ENCODE assay signal across 25 mouse cellular contexts in genomic region chr7:89203144-89203543, GRCm38 (mm10).
DNase-seq lines count a peak whose midpoint lies in the region; ATAC-seq and TF ChIP-seq lines count a peak whose summit lies in the region.
"Had no signal": no experiment of that assay in that cellular context is flagged by ENCODE, and none has a peak within 500 bp of the region (broad histone marks: within the 10 kb centered on the region; RNA-seq: fewer than 3 reads in every experiment).

No protein-coding gene starts in this region.

- no peaks in the 10 kb centered on the region; the same call in 1 of the 2 replicates for H3K4me1 ChIP-seq in limb, embryonic 12.5 days (replicated peaks)
- H3K4me1 ChIP-seq in limb, embryonic 10.5 days: peaks cover 3% of the 10 kb centered on the region; the same call in 1 of the 2 replicates
- peaks cover 7 to 48% of the 10 kb centered on the region in 2 experiments; a peak in 3 of 4 replicates for H3K4me1 ChIP-seq in CH12.LX (ENCODE audit: control insufficient read depth in 1 of 2, insufficient read depth in 2 of 2)
- peaks cover 3% of the 10 kb centered on the region; the same call in 1 of the 2 replicates for H3K4me1 ChIP-seq in embryonic facial prominence, embryonic 14.5 days (ENCODE audit: control insufficient read depth, insufficient read depth, low read length)
- 0 out of 2 replicates have a peak, but pooled peaks cover 4% of the 10 kb centered on the region for H3K4me1 ChIP-seq in limb, embryonic 14.5 days (ENCODE audit: control insufficient read depth, insufficient read depth, low read length)
- H3K4me1 ChIP-seq: embryonic facial prominence, embryonic 15.5 days; forebrain, embryonic 10.5 days; forebrain, embryonic 12.5 days had no signal

- no peak for TF ChIP-seq CTCF in CH12.LX (conservative IDR thresholded peaks at IDR 0.05 in 1 of 2, IDR thresholded peaks at IDR 0.05 in 1 of 2; ENCODE audit: low read depth in 2 of 2, low read length in 2 of 2)

- no peaks in the 10 kb centered on the region for H3K9me3 ChIP-seq in limb, embryonic 12.5 days
- no peaks in the 10 kb centered on the region for H3K9me3 ChIP-seq in limb, embryonic 10.5 days (replicated peaks)
- no peaks in the 10 kb centered on the region for H3K9me3 ChIP-seq in CH12.LX (replicated peaks; ENCODE audit: low read length)
- H3K9me3 ChIP-seq in embryonic facial prominence, embryonic 14.5 days (ENCODE audit: control insufficient read depth, low read length): no peaks in the 10 kb centered on the region
- H3K9me3 ChIP-seq in limb, embryonic 14.5 days (ENCODE audit: control insufficient read depth, low read length): no peaks in the 10 kb centered on the region
- H3K9me3 ChIP-seq: embryonic facial prominence, embryonic 12.5 days; embryonic facial prominence, embryonic 15.5 days; forebrain, embryonic 10.5 days; forebrain, embryonic 12.5 days had no signal

- no peak overlapping the region for H3K27ac ChIP-seq in limb, embryonic 12.5 days
- H3K27ac ChIP-seq in limb, embryonic 10.5 days: no peak overlapping the region
- H3K27ac ChIP-seq in CH12.LX (ENCODE audit: insufficient read depth, low read depth): no peak overlapping the region
- no peak overlapping the region for H3K27ac ChIP-seq in embryonic facial prominence, embryonic 14.5 days (replicated peaks; ENCODE audit: low read depth, low read length)
- no peak overlapping the region for H3K27ac ChIP-seq in limb, embryonic 14.5 days (replicated peaks; ENCODE audit: low read depth, low read length)
- H3K27ac ChIP-seq: embryonic facial prominence, embryonic 12.5 days; embryonic facial prominence, embryonic 15.5 days; forebrain, embryonic 10.5 days; forebrain, embryonic 12.5 days had no signal

- no peak overlapping the region for H3K4me2 ChIP-seq in limb, embryonic 12.5 days
- H3K4me2 ChIP-seq in CH12.LX (ENCODE audit: insufficient read depth, low read depth, poor library complexity, severe bottlenecking): no peak overlapping the region
- no peak overlapping the region for H3K4me2 ChIP-seq in embryonic facial prominence, embryonic 14.5 days (ENCODE audit: low read depth, low read length)
- no peak overlapping the region for H3K4me2 ChIP-seq in limb, embryonic 14.5 days (replicated peaks; ENCODE audit: low read depth, low read length, severe bottlenecking)
- H3K4me2 ChIP-seq: embryonic facial prominence, embryonic 12.5 days; embryonic facial prominence, embryonic 15.5 days; forebrain, embryonic 12.5 days had no signal

- H3K4me3 ChIP-seq in limb, embryonic 12.5 days (replicated peaks): no peak overlapping the region
- no peak overlapping the region for H3K4me3 ChIP-seq in limb, embryonic 10.5 days
- no peak overlapping the region for H3K4me3 ChIP-seq in CH12.LX (replicated peaks in 1 of 3; ENCODE audit: low read depth in 2 of 3, low read length in 2 of 3, poor library complexity in 1 of 3)
- no peak overlapping the region for H3K4me3 ChIP-seq in embryonic facial prominence, embryonic 14.5 days (ENCODE audit: low read depth, low read length)
- no peak overlapping the region for H3K4me3 ChIP-seq in limb, embryonic 14.5 days (replicated peaks; ENCODE audit: low read length)
- H3K4me3 ChIP-seq: embryonic facial prominence, embryonic 12.5 days; embryonic facial prominence, embryonic 15.5 days; erythroblast, embryonic 14.5 days; forebrain, embryonic 10.5 days; forebrain, embryonic 12.5 days had no signal

- H3K27me3 ChIP-seq in limb, embryonic 12.5 days: no peaks in the 10 kb centered on the region
- H3K27me3 ChIP-seq in limb, embryonic 10.5 days (ENCODE audit: low read depth, poor library complexity, severe bottlenecking): no peaks in the 10 kb centered on the region
- no peaks in the 10 kb centered on the region for H3K27me3 ChIP-seq in CH12.LX (replicated peaks)
- H3K27me3 ChIP-seq in embryonic facial prominence, embryonic 14.5 days (replicated peaks; ENCODE audit: control insufficient read depth, insufficient read depth, low read length): no peaks in the 10 kb centered on the region
- no peaks in the 10 kb centered on the region for H3K27me3 ChIP-seq in limb, embryonic 14.5 days (ENCODE audit: control insufficient read depth, insufficient read depth, low read length)
- H3K27me3 ChIP-seq: embryonic facial prominence, embryonic 12.5 days; embryonic facial prominence, embryonic 15.5 days; forebrain, embryonic 12.5 days had no signal

- H3K79me2 ChIP-seq in CH12.LX (replicated peaks; ENCODE audit: control insufficient read depth, extremely low read depth, insufficient read depth, poor library complexity, severe bottlenecking): no peaks in the 10 kb centered on the region

- no peak for TF ChIP-seq EP300 in CH12.LX (IDR thresholded peaks at IDR 0.05; ENCODE audit: low read length)

- 53% methylated on average over 5 of the region's 5 CpGs for WGBS in limb, embryonic 12.5 days
- 89% methylated on average over 5 of the region's 5 CpGs for WGBS in limb, embryonic 10.5 days
- 27% methylated on average over 5 of the region's 5 CpGs for WGBS in embryonic facial prominence, embryonic 14.5 days
- WGBS in limb, embryonic 14.5 days: 35% methylated on average over 5 of the region's 5 CpGs

- H3K36me3 ChIP-seq in limb, embryonic 12.5 days: no peaks in the 10 kb centered on the region
- H3K36me3 ChIP-seq in limb, embryonic 10.5 days: no peaks in the 10 kb centered on the region
- peaks cover 0 to 5% of the 10 kb centered on the region in 2 experiments for H3K36me3 ChIP-seq in CH12.LX (replicated peaks in 1 of 2; ENCODE audit: control insufficient read depth in 1 of 2, insufficient read depth in 1 of 2, low read length in 1 of 2)
- no peaks in the 10 kb centered on the region for H3K36me3 ChIP-seq in embryonic facial prominence, embryonic 14.5 days (ENCODE audit: control insufficient read depth, insufficient read depth, low read length)
- H3K36me3 ChIP-seq in limb, embryonic 14.5 days (ENCODE audit: control insufficient read depth, insufficient read depth, low read length): no peaks in the 10 kb centered on the region
- H3K36me3 ChIP-seq: embryonic facial prominence, embryonic 12.5 days; embryonic facial prominence, embryonic 15.5 days; forebrain, embryonic 10.5 days; forebrain, embryonic 12.5 days had no signal

- no peak for DNase-seq in limb, embryonic 10.5 days (ENCODE audit: low spot score)
- DNase-seq in CH12.LX (ENCODE audit: extremely low read depth): peak; percentile 21
- DNase-seq in embryonic facial prominence, embryonic 14.5 days (ENCODE audit: low spot score): peak; percentile 83
- DNase-seq in limb, embryonic 14.5 days (ENCODE audit: low spot score): peak; percentile 51
- no peak for DNase-seq in gastrocnemius, postnatal 25 days
- no peak for DNase-seq in adrenal gland, postnatal 14 days
- DNase-seq in kidney, postnatal 4 days: no peak
- DNase-seq: adrenal gland, adult 2 months; adrenal gland, postnatal 10 days; adrenal gland, postnatal 36 days; cerebellum, adult 11 months; cerebellum, adult 18-20 months; cerebellum, adult 8-10 months; cerebellum, adult 9-11 months; cerebellum, postnatal 14 days; cerebellum, postnatal 36 days had no signal

- dilution Hi-C loops in CH12.LX (cut with MboI; ENCODE audit: extremely low pct_ligation_motif_present, extremely low pct_unique_long_range_greater_than_20kb, low sequenced_read_pairs): no loop called here

- ATAC-seq in limb, embryonic 12.5 days (ENCODE audit: insufficient number of reproducible peaks, insufficient read depth, low FRiP score, low TSS enrichment, low read depth): peak; percentile 72
- peak; percentile 81 for ATAC-seq in embryonic facial prominence, embryonic 14.5 days (ENCODE audit: low read depth)
- peak; percentile 75 for ATAC-seq in limb, embryonic 14.5 days (ENCODE audit: low FRiP score, low read depth)
- ATAC-seq: CD4-positive, CD25-positive, alpha-beta regulatory T cell, adult 4 months; forebrain, embryonic 14.5 days; forebrain, embryonic 16.5 days had no signal

- no peak overlapping the region for H3K9ac ChIP-seq in limb, embryonic 12.5 days (replicated peaks)
- no peak overlapping the region for H3K9ac ChIP-seq in CH12.LX (ENCODE audit: insufficient read depth, low read depth)
- H3K9ac ChIP-seq in embryonic facial prominence, embryonic 14.5 days (ENCODE audit: low read depth, low read length): no peak overlapping the region
- H3K9ac ChIP-seq in limb, embryonic 14.5 days (ENCODE audit: low read depth, low read length, severe bottlenecking): no peak overlapping the region
- H3K9ac ChIP-seq: embryonic facial prominence, embryonic 12.5 days; embryonic facial prominence, embryonic 15.5 days; forebrain, embryonic 12.5 days had no signal

- in situ Hi-C loops in CH12.LX (cut with MboI; ENCODE audit: low pct_ligation_motif_present, low pct_unique_long_range_greater_than_20kb, low sequenced_read_pairs): no loop called here

- TF ChIP-seq POLR2A in CH12.LX (IDR thresholded peaks at IDR 0.05; ENCODE audit: low read depth, low read length): no peak
- no peak for TF ChIP-seq POLR2A in limb, embryonic 14.5 days (IDR thresholded peaks at IDR 0.05; ENCODE audit: borderline replicate concordance, extremely low read depth, insufficient read depth, insufficient read length)

- no peak for TF ChIP-seq RAD21 in CH12.LX (IDR thresholded peaks at IDR 0.05; ENCODE audit: low read depth, low read length)

TF ChIP-seq in CH12.LX, 34 proteins besides CTCF, POLR2A, EP300 and RAD21:
- no peak for TF ChIP-seq GABPA (IDR thresholded peaks at IDR 0.05; ENCODE audit: insufficient replicate concordance, low read depth, low read length)
- peak; percentile 19; the same call in 1 of the 2 replicates for TF ChIP-seq USF1 (IDR thresholded peaks at IDR 0.05; ENCODE audit: low read depth, low read length)
- TF ChIP-seq USF2 (conservative IDR thresholded peaks at IDR 0.05; ENCODE audit: low read depth, low read length): peak; percentile 28; the same call in 1 of the 2 replicates
- TF ChIP-seq BHLHE40 (IDR thresholded peaks at IDR 0.05; ENCODE audit: low read depth, low read length): peak; percentile 54

Comparison
In these comparisons a context has a peak if more than half of its experiments do, and no peak if none do; other contexts are left out.
1. DNase-seq: peak in CH12.LX (single experiment), embryonic facial prominence, embryonic 14.5 days (single experiment) and limb, embryonic 14.5 days (single experiment); none in limb, embryonic 10.5 days (single experiment), gastrocnemius, postnatal 25 days (single experiment), adrenal gland, postnatal 14 days (single experiment) and kidney, postnatal 4 days (0 of 2).
2. Peak in every context shown above with its lines, with median percentiles within 50 percentile points of each other: ATAC-seq.